Comparison of ENCODE assay signal across 8 mouse cellular contexts in genomic region chr1:125434485-125435001, GRCm38 (mm10). TPM values are rescaled to one million over a fixed set of nuclear protein-coding genes. Genes with fewer than 3 reads are reported as not detected.
DNase-seq lines count a peak whose midpoint lies in the region; ATAC-seq lines count a peak whose summit lies in the region.

No protein-coding gene starts in this region.

- peaks cover 21% of the 10 kb centered on the region for H3K4me1 ChIP-seq in hindbrain, embryonic 12.5 days

- H3K27ac ChIP-seq in hindbrain, embryonic 12.5 days, result peak overlapping the region; percentile 99

- no peaks in the 10 kb centered on the region for H3K9me3 ChIP-seq in hindbrain, embryonic 12.5 days (replicated peaks)

- no peaks in the 10 kb centered on the region for H3K27me3 ChIP-seq in hindbrain, embryonic 12.5 days

- peak overlapping the region; percentile 81 for H3K4me3 ChIP-seq in hindbrain, embryonic 12.5 days

- DNase-seq in ES-CJ7 (ENCODE audit: low read depth, low spot score), result peak; percentile 71
- peak; percentile 31 for DNase-seq in c-Kit-negative CD71-positive TER-119-positive erythroid progenitor cells, embryonic 14.5 days (ENCODE audit: low read depth, low spot score)
- DNase-seq in layer of hippocampus, postnatal 25 days (ENCODE audit: extremely low spot score in 1 of 2, low spot score in 1 of 2), result peak; percentile 19 to 27
- DNase-seq in lung, postnatal 14 days, result peak; percentile 67
- peak; percentile 58 for DNase-seq in retina, embryonic 14.5 days (ENCODE audit: low spot score)
- peak; percentile 68 to 76 for DNase-seq in thymus, postnatal 36 days

- WGBS in hindbrain, embryonic 12.5 days, result under 1% methylated on average over 25 of the region's 25 CpGs

- H3K4me2 ChIP-seq in hindbrain, embryonic 12.5 days (replicated peaks), result peak overlapping the region; percentile 63

- H3K9ac ChIP-seq in hindbrain, embryonic 12.5 days, result peak overlapping the region; percentile 96

- no peaks in the 10 kb centered on the region for H3K36me3 ChIP-seq in hindbrain, embryonic 12.5 days

- ATAC-seq in frontal cortex, adult (ENCODE audit: low TSS enrichment), result peak; percentile 11; the same call in 1 of the 2 replicates
- peak; percentile 5 for ATAC-seq in hindbrain, embryonic 12.5 days (ENCODE audit: low FRiP score)

RNA-seq across cellular contexts. Expression of gene Actr3, which starts 1.0 kb away (rescaled TPM):
- polyA plus RNA-seq in hindbrain, embryonic 12.5 days (2016; fragmentation: Nextera tagmentation; extraction: Ambion mirVana), result 249 and 266 TPM in 2 replicates
- 100 to 1,000 TPM; 353 TPM for total RNA-seq in layer of hippocampus, postnatal 25 days (2021)

Comparison
In these comparisons a context has a peak if more than half of its experiments do, and no peak if none do; other contexts are left out.
1. Peak in every context shown above with its lines: DNase-seq, ATAC-seq, H3K4me3 ChIP-seq and H3K27ac ChIP-seq.